Mouse (Mus musculus) forebrain, embryonic 14.5 days (tissue): ENCODE measurements at regions not wholly inside any gene's neighbourhood (a gene's known extent, or its start where the extent isn't known, plus 50 kb on each side); places are given as distances from the start of the nearest gene placed in this dataset.

ENCODE experiments used
- ATAC-seq: fragments of 200-750 bp; cut with Nextera tagmentation; 2 replicates; pipeline ENCODE4 v1.8.0; 2017; ENCODE audit warnings: mild to moderate bottlenecking, moderate library complexity
- DNase-seq: peaks from one replicate; pipeline ENCODE4 v3.0.0-alpha.2; 2015; ENCODE audit warnings: low spot score
- H3K27ac ChIP-seq: fragments of 300-500 bp; sonication (generic); 2 replicates; pipeline ENCODE4 v1.5.1; 2014; ENCODE audit warnings: low read depth, mild to moderate bottlenecking, control low read depth, low read length, moderate library complexity
- H3K27me3 ChIP-seq: fragments of 300-500 bp; sonication (generic); replicated peaks from 2 replicates; pipeline ENCODE4 v1.6.1; 2014; ENCODE audit warnings: low read length, control low read depth, mixed read lengths; ENCODE audit not compliant: control insufficient read depth, insufficient read depth
- H3K36me3 ChIP-seq: fragments of 300-500 bp; sonication (generic); 2 replicates; pipeline ENCODE4 v1.6.1; 2014; ENCODE audit warnings: low read length, control low read depth; ENCODE audit not compliant: control insufficient read depth, insufficient read depth
- H3K4me1 ChIP-seq: fragments of 300-500 bp; sonication (generic); 2 replicates; pipeline ENCODE4 v1.6.1; 2014; ENCODE audit warnings: antibody characterized with exemption, low read length, control low read depth; ENCODE audit not compliant: control insufficient read depth, insufficient read depth
- H3K4me2 ChIP-seq: fragments of 300-500 bp; sonication (generic); 2 replicates; pipeline ENCODE4 v1.6.1; 2014; ENCODE audit warnings: mild to moderate bottlenecking, control low read depth, low read length
- H3K4me3 ChIP-seq: fragments of 300-500 bp; sonication (generic); 2 replicates; pipeline ENCODE4 v1.5.1; 2014; ENCODE audit warnings: low read depth, low read length, control low read depth
- H3K9ac ChIP-seq: fragments of 300-500 bp; sonication (generic); 2 replicates; pipeline ENCODE4 v1.6.1; 2014; ENCODE audit warnings: mild to moderate bottlenecking, low read length, control low read depth, moderate library complexity
- H3K9me3 ChIP-seq: fragments of 300-500 bp; sonication (generic); replicated peaks from 2 replicates; pipeline ENCODE4 v1.6.1; 2016; ENCODE audit warnings: low read length, control low read depth, mixed read lengths; ENCODE audit not compliant: control insufficient read depth
- WGBS: fragments of 180-500 bp; shearing (Covaris S2); extraction: QIAGEN DNeasy Blood & Tissue Kit; methylation state at CpG from one replicate; pipeline ENCODE4 v1.1.7; 2014; 5-methylcytosine and 5-hydroxymethylcytosine counted together

GRCm38 (mm10) chr8:116352635-116353034 lies 152.1 kb upstream of the Dynlrb2 start:
- H3K4me3 ChIP-seq, result no peak overlapping the region
- no peaks in the 10 kb centered on the region for H3K9me3 ChIP-seq
- H3K27me3 ChIP-seq, result no peaks in the 10 kb centered on the region
- H3K36me3 ChIP-seq, result no peaks in the 10 kb centered on the region
- 97% methylated on average over 2 of the region's 2 CpGs for WGBS
- ATAC-seq, result no peak
- no peak overlapping the region for H3K4me2 ChIP-seq
- no peak overlapping the region for H3K27ac ChIP-seq
- DNase-seq, result no peak
- H3K4me1 ChIP-seq, result no peaks in the 10 kb centered on the region
- H3K9ac ChIP-seq, result no peak overlapping the region

- DNase-seq (no peak), ATAC-seq (no peak)
- no peak overlapping the region for H3K27ac ChIP-seq
- H3K4me1 ChIP-seq, result no peaks in the 10 kb centered on the region
- H3K4me3 ChIP-seq, result no peak overlapping the region
- WGBS, result 84% methylated on average over 8 of the region's 8 CpGs
- H3K27me3 ChIP-seq, result no peaks in the 10 kb centered on the region
- H3K4me2 ChIP-seq, result no peak overlapping the region
- H3K9ac ChIP-seq, result no peak overlapping the region
- H3K36me3 ChIP-seq, result no peaks in the 10 kb centered on the region
- no peaks in the 10 kb centered on the region for H3K9me3 ChIP-seq
These were observed 155.8 kb upstream of the Dynlrb2 start for GRCm38 (mm10) chr8:116348971-116349370.

GRCm38 (mm10) chr8:116346990-116347389 lies 157.8 kb upstream of the Dynlrb2 start:
- Histone ChIP-seq H3K9me3 (no peaks in the 10 kb centered on the region), H3K4me1 (no peaks in the 10 kb centered on the region), H3K36me3 (no peaks in the 10 kb centered on the region), H3K27me3 (no peaks in the 10 kb centered on the region), H3K27ac (no peak overlapping the region), H3K4me3 (no peak overlapping the region), H3K9ac (no peak overlapping the region), H3K4me2 (no peak overlapping the region)
- DNase-seq (no peak), ATAC-seq (no peak)
- WGBS, result 98% methylated on average over 5 of the region's 5 CpGs

- H3K4me2 ChIP-seq, result no peak overlapping the region
- H3K4me3 ChIP-seq, result no peak overlapping the region
- WGBS, result 78% methylated on average over 5 of the region's 5 CpGs
- DNase-seq, result no peak
- no peaks in the 10 kb centered on the region for H3K9me3 ChIP-seq
- no peaks in the 10 kb centered on the region for H3K36me3 ChIP-seq
- no peaks in the 10 kb centered on the region for H3K27me3 ChIP-seq
- H3K9ac ChIP-seq, result no peak overlapping the region
- no peak for ATAC-seq
- no peak overlapping the region for H3K27ac ChIP-seq
- no peaks in the 10 kb centered on the region for H3K4me1 ChIP-seq
These were observed 160.1 kb upstream of the Dynlrb2 start for GRCm38 (mm10) chr8:116344590-116345222.

- Histone ChIP-seq H3K4me2 (no peak overlapping the region), H3K27ac (no peak overlapping the region), H3K4me1 (no peaks in the 10 kb centered on the region), H3K27me3 (no peaks in the 10 kb centered on the region), H3K9me3 (no peaks in the 10 kb centered on the region), H3K4me3 (no peak overlapping the region), H3K9ac (no peak overlapping the region), H3K36me3 (no peaks in the 10 kb centered on the region)
- WGBS, result 68% methylated on average over 5 of the region's 5 CpGs
- ATAC-seq (no peak), DNase-seq (no peak)
These were observed 161.2 kb upstream of the Dynlrb2 start for GRCm38 (mm10) chr8:116343534-116343933.

DNA sequence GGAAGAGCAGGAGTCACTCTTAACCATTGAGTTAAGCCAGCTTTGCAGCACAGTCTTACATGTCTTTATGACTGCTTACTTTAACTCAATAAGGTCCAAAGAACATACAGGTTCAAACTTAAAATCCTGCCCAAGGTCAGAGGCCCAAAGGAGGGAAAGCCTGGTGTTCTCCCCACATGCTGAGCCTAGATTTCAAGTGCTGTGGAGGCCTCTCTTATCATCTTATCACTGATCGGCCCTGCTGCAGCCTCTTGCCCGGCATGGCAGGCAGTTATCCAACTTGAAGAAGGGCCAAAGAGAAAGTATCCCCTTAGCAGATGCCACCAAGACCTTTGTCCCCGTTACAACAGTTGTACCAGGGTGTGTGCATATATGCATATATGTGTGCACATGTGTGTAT lies 170.0 kb upstream of the Dynlrb2 start:
- 93% methylated on average over 3 of the region's 3 CpGs for WGBS
- H3K9ac ChIP-seq, result no peak overlapping the region
- no peak overlapping the region for H3K4me2 ChIP-seq
- ATAC-seq (no peak), DNase-seq (no peak)
- no peaks in the 10 kb centered on the region for H3K4me1 ChIP-seq
- H3K27ac ChIP-seq, result no peak overlapping the region
- no peaks in the 10 kb centered on the region for H3K9me3 ChIP-seq
- no peaks in the 10 kb centered on the region for H3K27me3 ChIP-seq
- H3K4me3 ChIP-seq, result no peak overlapping the region
- no peaks in the 10 kb centered on the region for H3K36me3 ChIP-seq

DNA sequence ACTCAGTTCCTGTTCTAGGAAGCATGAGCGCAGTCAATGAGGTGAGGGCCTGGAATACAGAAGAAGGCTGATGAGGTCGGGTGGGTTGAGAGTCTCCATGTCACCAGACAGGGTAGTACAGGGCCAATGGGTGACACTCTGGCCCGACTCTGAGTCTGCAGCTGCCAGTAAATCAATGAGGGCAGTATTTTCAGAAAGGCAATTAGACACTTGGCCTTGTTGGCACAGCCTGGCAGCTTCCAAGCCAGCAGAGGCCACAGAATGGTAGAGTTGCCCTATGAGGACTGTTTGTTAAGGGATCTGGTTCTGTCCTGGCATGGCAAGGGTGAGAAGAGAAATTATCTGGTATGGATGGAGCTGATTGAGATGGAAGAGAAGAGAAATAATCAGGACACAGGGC lies 170.7 kb upstream of the Dynlrb2 start:
- H3K27me3 ChIP-seq, result no peaks in the 10 kb centered on the region
- H3K27ac ChIP-seq, result no peak overlapping the region
- H3K4me1 ChIP-seq, result no peaks in the 10 kb centered on the region
- 84% methylated on average over 3 of the region's 3 CpGs for WGBS
- no peak overlapping the region for H3K4me2 ChIP-seq
- ATAC-seq (no peak), DNase-seq (no peak)
- no peak overlapping the region for H3K9ac ChIP-seq
- no peaks in the 10 kb centered on the region for H3K9me3 ChIP-seq
- no peak overlapping the region for H3K4me3 ChIP-seq
- no peaks in the 10 kb centered on the region for H3K36me3 ChIP-seq

DNA sequence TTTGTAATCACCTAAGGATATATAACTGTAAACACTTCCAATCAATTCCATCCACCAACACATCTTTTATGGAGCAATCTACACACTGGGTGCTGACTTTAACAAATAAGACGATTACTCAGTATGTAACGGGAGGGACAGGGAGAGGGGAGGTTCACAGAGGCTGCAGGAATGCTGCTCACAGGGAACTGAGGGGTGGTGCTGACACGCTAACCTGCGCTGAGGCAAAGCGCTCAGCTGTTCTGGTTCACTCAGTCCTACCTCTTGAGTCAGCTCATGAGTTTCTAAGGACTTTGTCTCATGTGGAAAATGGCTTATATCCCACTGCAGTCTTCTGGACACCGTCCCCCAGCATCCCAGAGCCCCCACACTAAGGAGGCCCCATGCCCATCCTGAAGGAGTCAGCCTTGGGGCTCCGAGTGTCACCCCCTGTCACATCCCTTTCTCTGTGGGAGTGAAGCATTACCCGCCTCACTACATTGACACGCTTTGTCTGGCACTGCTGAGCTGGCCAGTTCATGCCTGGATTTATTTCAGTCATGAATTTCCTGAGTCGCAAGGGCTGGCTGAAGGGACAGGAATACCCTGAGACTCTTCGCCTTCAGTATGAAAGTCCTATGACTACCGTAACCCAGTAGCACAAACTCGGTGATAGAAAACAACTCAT lies 184.6 kb upstream of the Dynlrb2 start:
- 86% methylated on average over 13 of the region's 13 CpGs for WGBS
- ATAC-seq (no peak), DNase-seq (no peak)
- Histone ChIP-seq H3K4me1 (peaks cover 5% of the 10 kb centered on the region; the same call in 1 of the 2 replicates), H3K27me3 (no peaks in the 10 kb centered on the region), H3K4me3 (no peak overlapping the region), H3K27ac (no peak overlapping the region), H3K4me2 (no peak overlapping the region), H3K36me3 (no peaks in the 10 kb centered on the region), H3K9ac (no peak overlapping the region), H3K9me3 (no peaks in the 10 kb centered on the region)

GRCm38 (mm10) chr8:116315410-116315809 lies 189.4 kb upstream of the Dynlrb2 start:
- Histone ChIP-seq H3K27ac (no peak overlapping the region), H3K4me2 (no peak overlapping the region), H3K36me3 (no peaks in the 10 kb centered on the region), H3K4me3 (no peak overlapping the region), H3K9me3 (no peaks in the 10 kb centered on the region), H3K9ac (no peak overlapping the region), H3K27me3 (no peaks in the 10 kb centered on the region), H3K4me1 (peaks cover 7% of the 10 kb centered on the region; the same call in 1 of the 2 replicates)
- 29% methylated on average over 5 of the region's 5 CpGs for WGBS
- DNase-seq (peak; percentile 37), ATAC-seq (peak; percentile 34; the same call in 1 of the 2 replicates)
